Mouse (Mus musculus) urinary bladder, postnatal 10 days (tissue): ENCODE measurements around the gene Tmem132a.

ENCODE experiments used
- DNase-seq: peaks from one replicate; pipeline ENCODE4 v3.0.0; 2022; ENCODE audit warnings: low spot score

Tmem132a gene

GRCm38 (mm10) chr19:10832030-10832429 is 37.7 kb downstream of the Tmem132a start:
- DNase-seq: no peak

- DNase-seq: no peak
Measured at GRCm38 (mm10) chr19:10831424-10831823, 38.3 kb downstream of the Tmem132a start.

- no peak for DNase-seq
Measured at GRCm38 (mm10) chr19:10829436-10830175, 40.1 kb downstream of the Tmem132a start, which contains the start of gene Cd6. TSS of gene Cd6 (minus strand) at chr19:10830058.

GRCm38 (mm10) chr19:10828321-10828720 is 41.4 kb downstream of the Tmem132a start:
- DNase-seq: no peak

- DNase-seq: no peak
Measured at GRCm38 (mm10) chr19:10824061-10824460, 45.7 kb downstream of the Tmem132a start.

- no peak for DNase-seq
Measured at GRCm38 (mm10) chr19:10822534-10822933, 47.2 kb downstream of the Tmem132a start.

- no peak for DNase-seq
Measured at GRCm38 (mm10) chr19:10821319-10821718, 48.4 kb downstream of the Tmem132a start.

- no peak for DNase-seq
Measured at GRCm38 (mm10) chr19:10818217-10818946, 51.4 kb downstream of the Tmem132a start.

GRCm38 (mm10) chr19:10816462-10816861 is 53.3 kb downstream of the Tmem132a start:
- no peak for DNase-seq

GRCm38 (mm10) chr19:10815871-10816270 is 53.9 kb downstream of the Tmem132a start:
- DNase-seq: no peak

GRCm38 (mm10) chr19:10813905-10814304 is 55.8 kb downstream of the Tmem132a start:
- no peak for DNase-seq

GRCm38 (mm10) chr19:10813039-10813438 is 56.7 kb downstream of the Tmem132a start:
- no peak for DNase-seq

GRCm38 (mm10) chr19:10811471-10811870 is 58.3 kb downstream of the Tmem132a start:
- no peak for DNase-seq

GRCm38 (mm10) chr19:10810176-10810492 is 59.6 kb downstream of the Tmem132a start:
- no peak for DNase-seq

GRCm38 (mm10) chr19:10809428-10810175 is 60.1 kb downstream of the Tmem132a start:
- no peak for DNase-seq

GRCm38 (mm10) chr19:10808524-10809233 is 61.1 kb downstream of the Tmem132a start:
- DNase-seq: no peak
